Mouse (Mus musculus): ENCODE data around the gene Slc6a6.
A peak's percentile ranks its signal among the peaks of the same experiment; 100 is the strongest.

Slc6a6 gene

GRCm38 (mm10) chr6:91773951-91774350, 90.1 kb downstream of the Slc6a6 start:
- no peak for DNase-seq (ENCODE audit: low spot score in 2 of 2)

DNA sequence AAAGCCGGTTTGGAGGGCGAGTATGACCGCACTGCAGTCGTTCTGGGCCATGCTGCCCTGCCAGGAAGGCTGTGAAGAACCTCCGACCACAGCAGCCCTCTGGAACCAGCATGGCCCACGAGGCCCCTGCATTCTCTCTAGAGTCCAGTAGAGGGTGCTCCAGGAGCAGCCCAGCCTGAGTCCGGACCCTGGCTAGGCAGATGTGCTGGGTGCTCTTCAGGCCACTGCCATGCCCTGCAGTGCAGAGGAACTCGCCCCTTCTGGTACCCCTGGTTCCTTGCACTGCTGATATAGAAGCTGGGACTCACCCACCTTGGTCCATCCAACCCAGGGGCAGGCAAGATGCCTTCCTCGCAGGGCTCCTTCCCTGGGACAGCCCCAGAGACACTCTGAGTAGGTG, 92.7 kb downstream of the Slc6a6 start:
- peak; percentile 15 to 55 for DNase-seq (ENCODE audit: low spot score in 2 of 2)

DNA sequence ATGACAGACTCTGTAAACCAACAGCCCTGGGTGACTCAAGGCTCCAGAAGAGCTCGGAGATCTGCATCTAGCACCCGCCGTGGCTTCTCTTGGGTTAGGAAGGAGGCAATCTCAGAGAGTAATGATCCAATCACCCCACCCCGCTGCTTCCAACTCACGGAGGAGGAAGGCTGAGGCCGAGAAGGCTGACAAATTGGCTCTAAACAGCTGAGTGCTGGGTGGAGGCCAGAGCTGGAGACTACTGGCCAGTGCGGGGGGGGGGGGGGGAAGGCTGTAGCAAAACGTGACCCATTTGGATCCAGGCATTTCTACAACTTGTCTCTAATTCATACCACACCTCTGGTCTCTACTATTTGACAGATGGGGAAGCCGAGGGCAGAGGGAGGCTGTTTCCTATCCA, 95.4 kb downstream of the Slc6a6 start:
- no peak for DNase-seq (ENCODE audit: low spot score in 2 of 2)

DNA sequence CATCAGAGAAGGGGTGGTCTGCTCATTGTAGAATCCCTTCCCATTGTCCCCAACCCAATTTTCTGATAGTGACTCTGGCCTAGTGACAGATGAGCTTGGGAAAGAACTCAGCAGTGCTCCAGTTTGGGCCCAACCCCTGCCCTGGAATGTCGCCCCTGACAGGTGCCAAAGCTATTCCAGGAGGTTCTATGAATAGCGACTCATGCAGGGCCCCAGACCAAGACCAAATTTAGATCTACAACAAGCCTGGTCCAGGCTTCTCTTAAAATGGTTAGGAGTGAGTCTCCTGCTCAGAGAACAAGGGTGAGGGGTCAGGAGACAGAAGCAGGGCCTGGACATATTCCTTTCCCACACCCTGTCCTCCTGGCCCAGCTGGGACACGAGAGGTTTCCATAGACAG, 101.2 kb downstream of the Slc6a6 start:
- no peak for DNase-seq (ENCODE audit: low spot score in 2 of 2)

DNA sequence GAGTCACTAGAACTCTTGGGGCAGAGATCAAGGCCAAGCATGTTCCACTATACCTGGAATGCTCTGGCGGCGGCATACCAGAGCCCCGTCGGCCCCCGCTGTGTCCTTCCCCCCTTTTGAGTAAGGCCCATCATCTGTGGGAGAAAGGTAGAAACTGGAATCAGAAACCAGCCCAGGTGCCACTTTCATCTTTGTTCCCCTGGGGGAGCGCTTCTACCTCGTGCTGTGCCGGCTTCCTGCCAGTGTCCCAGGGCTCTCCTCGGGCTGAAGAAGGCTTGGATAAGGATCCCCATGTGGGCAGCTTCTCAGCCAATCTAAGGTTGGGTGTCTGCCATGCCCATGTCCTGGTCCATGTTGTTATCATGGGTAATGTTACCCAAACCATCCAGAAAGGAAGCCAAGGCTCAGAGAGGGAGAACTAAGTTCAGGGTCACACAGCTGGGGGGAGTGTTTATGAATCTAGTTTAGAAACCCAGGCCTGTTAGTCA, 104.5 kb downstream of the Slc6a6 start:
- DNase-seq (ENCODE audit: low spot score in 2 of 2) = no peak

GRCm38 (mm10) chr6:91795640-91796039, 111.8 kb downstream of the Slc6a6 start:
- no peak for DNase-seq (ENCODE audit: low spot score in 2 of 2)

- no peak for DNase-seq (ENCODE audit: low spot score in 2 of 2)
These were observed 112.2 kb downstream of the Slc6a6 start for GRCm38 (mm10) chr6:91796064-91796463.

DNA sequence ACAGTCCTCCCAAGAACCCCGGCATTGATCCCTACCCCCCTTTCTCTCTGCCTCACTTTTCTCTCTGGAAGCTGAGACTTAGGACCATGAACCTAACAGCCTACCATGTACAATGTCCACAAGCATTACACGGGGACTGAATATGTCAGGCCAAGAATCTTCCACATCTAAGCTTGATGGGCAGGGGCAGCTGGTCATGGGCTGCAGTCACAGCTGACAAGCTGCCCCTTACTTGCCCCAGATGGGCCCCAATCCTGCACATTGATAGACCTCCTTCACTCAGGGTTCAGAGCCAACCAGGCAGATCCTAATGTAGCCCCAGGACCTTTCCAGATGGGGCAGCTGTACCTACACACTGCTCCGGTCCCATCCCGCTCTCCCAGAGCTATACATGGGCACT, 112.9 kb downstream of the Slc6a6 start:
- DNase-seq (ENCODE audit: low spot score in 2 of 2) = no peak

DNA sequence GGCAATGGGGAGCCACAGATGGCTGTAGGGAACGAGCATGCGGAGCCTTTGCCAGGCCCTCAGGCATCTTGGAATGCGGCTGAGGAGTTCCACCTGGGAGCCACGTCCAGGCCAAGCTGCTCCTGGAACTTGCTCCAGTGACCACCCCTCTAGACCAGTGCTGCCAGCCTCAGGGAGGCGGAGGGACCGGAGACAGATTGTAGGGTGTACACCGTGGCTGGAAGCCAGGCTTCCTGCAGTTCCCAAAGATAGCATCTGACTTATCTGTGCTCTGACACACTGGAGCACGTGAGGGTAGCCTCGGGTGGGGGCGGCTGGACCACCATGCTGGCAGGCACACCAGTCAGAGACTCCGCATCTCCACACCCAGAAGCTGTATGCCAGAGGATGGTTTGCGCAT, 114.6 kb downstream of the Slc6a6 start:
- DNase-seq (ENCODE audit: low spot score in 2 of 2) = no peak

DNA sequence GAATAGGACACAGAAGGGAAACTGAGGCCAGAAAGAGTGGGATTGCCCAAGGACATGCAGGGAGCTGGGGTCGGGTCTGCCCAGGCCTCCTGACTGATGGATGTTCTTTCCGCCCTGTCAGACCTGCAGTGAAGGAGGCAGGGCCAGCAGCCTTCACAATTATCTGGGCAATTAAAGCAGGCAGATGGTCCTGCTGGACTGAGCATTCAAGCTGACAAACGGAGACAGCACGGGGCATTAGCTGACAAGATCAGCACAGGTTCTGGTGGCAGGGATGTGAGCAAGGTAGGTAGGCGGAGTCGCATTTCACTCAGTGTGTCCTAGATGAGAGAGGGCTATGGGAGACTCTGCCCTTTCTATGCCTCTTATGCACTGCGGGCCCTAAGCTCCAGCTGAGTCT, 120.3 kb downstream of the Slc6a6 start:
- DNase-seq (ENCODE audit: low spot score in 2 of 2) = no peak

DNA sequence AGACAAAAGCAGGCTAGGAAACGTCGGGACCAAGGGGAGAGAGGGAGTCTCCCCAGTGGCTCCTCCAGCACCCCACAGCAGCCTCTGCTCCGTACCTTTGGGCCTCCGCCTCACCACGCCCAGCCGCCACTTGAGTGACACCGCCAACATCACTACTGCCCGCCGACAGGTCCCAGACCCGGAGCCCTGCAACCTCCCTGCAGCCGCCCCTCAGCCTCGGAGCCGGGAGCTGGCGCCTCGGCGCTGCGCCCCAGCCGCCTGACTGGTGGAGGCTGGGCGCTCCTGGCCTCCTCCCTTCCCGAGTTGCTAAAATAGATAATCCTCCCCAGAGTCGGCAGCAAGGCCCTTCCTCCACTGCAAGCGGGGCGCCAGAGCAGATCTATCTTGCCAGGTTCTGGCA, 123.3 kb downstream of the Slc6a6 start:
- no peak for DNase-seq (ENCODE audit: low spot score in 2 of 2)

- no peak for DNase-seq (ENCODE audit: low spot score in 2 of 2)
These were observed 124.2 kb downstream of the Slc6a6 start for GRCm38 (mm10) chr6:91808022-91808421.

All from spleen, postnatal 10 days (tissue).